Mouse (Mus musculus): ENCODE measurements around the gene Slc25a35.

- no peak for TF ChIP-seq CTCF (IDR thresholded peaks at IDR 0.05; ENCODE audit: insufficient read depth, low read depth, low read length)
- TF ChIP-seq POLR2A (IDR thresholded peaks at IDR 0.05; ENCODE audit: insufficient read depth, low read depth, low read length) = no peak
Observed at GRCm38 (mm10) chr11:68961596-68961995, 6.3 kb upstream of the Slc25a35 start.

Measured in olfactory bulb, adult 2 months (tissue).